Mouse (Mus musculus) G1E (cell line): ENCODE results near the gene 2310033P09Rik. TPM values are rescaled to one million over a fixed set of nuclear protein-coding genes. Genes with fewer than 3 reads are reported as not detected.

ENCODE experiments used
- ATAC-seq: 2 replicates; pipeline ENCODE4 v1.8.0; 2016; ENCODE audit warnings: mild to moderate bottlenecking; ENCODE audit not compliant: insufficient number of reproducible peaks, poor library complexity, low FRiP score, severe bottlenecking; ENCODE audit errors: extremely low read depth
- DNase-seq: peaks from one replicate; pipeline ENCODE4 v3.0.0; 2012; ENCODE audit warnings: low spot score
- H3K27me3 ChIP-seq: 2 replicates; pipeline ENCODE4 v1.6.1; 2012; ENCODE audit warnings: mild to moderate bottlenecking, low read length, inconsistent platforms; ENCODE audit not compliant: insufficient read depth
- H3K36me3 ChIP-seq: replicated peaks from 2 replicates; pipeline ENCODE3; 2012; ENCODE audit warnings: mild to moderate bottlenecking, inconsistent platforms
- H3K4me1 ChIP-seq: 2 replicates; pipeline ENCODE4 v1.6.1; 2012; ENCODE audit warnings: low read depth, low read length, inconsistent platforms, mixed read lengths; ENCODE audit not compliant: insufficient read depth
- H3K4me3 ChIP-seq: 2 replicates; pipeline ENCODE4 v1.5.1; 2012; ENCODE audit warnings: low read depth, mild to moderate bottlenecking, inconsistent platforms, low read length, moderate library complexity, mixed read lengths
- H3K9me3 ChIP-seq: replicated peaks from 2 replicates; pipeline ENCODE4 v1.6.1; 2012; ENCODE audit warnings: inconsistent platforms
- CTCF ChIP-seq: IDR thresholded peaks from 2 replicates; pipeline ENCODE4 v1.5.1; 2012; ENCODE audit warnings: low read depth, low read length, inconsistent platforms, mixed read lengths
- GATA1 ChIP-seq: IDR thresholded peaks from 2 replicates; pipeline ENCODE4 v1.6.1; 2012; ENCODE audit warnings: borderline replicate concordance, low read length, inconsistent platforms, mixed read lengths
- GATA2 ChIP-seq: IDR thresholded peaks from 2 replicates; pipeline ENCODE4 v1.6.1; 2012; ENCODE audit warnings: low read depth, low read length, inconsistent platforms, borderline replicate concordance
- POLR2AphosphoS5 ChIP-seq: IDR thresholded peaks from 2 replicates; pipeline ENCODE4 v1.6.1; 2012; ENCODE audit warnings: low read depth, low read length, inconsistent platforms; ENCODE audit not compliant: insufficient replicate concordance
- TAL1 ChIP-seq: conservative IDR thresholded peaks from 2 replicates; pipeline ENCODE4 v1.6.1; 2012; ENCODE audit warnings: low read depth, low read length, inconsistent platforms, mixed read lengths
- polyA plus RNA-seq: library from polyadenylated mRNA; stranded (reverse); fragments of >175 nt; gene quantifications from 2 replicates; pipeline ENCODE4 v1.2.3, GENCODE M21; 2012
- total RNA-seq, 2 experiments: library from RNA; stranded (forward) in 1 of 2; stranded (reverse) in 1 of 2; fragments of 200-1000 nt in 1 of 2; fragments of >200 nt in 1 of 2; fragmentation: Nextera tagmentation in 1 of 2; gene quantifications; 2 replicates each; pipeline ENCODE4 v1.2.3; 2014 to 2017

Gene 2310033P09Rik
- total and polyA plus RNA-seq, 3 experiments: 9.0 to 37.3 (median 10.7) TPM

- peak; percentile 86 for DNase-seq
Measured at GRCm38 (mm10) chr11:59191231-59192058, 16.7 kb upstream of the 2310033P09Rik start.

GRCm38 (mm10) chr11:59192059-59192386 is 16.1 kb upstream of the 2310033P09Rik start, which contains the start of gene Guk1:
Gene Guk1, minus strand, starts transcription at chr11:59192212.
- ATAC-seq (no peak), DNase-seq (no peak)
- TF ChIP-seq POLR2AphosphoS5: no peak
- TF ChIP-seq GATA1: no peak
- no peak for TF ChIP-seq GATA2
- no peak for TF ChIP-seq TAL1
- no peak for TF ChIP-seq CTCF
- Histone ChIP-seq H3K27me3 (peaks cover 3% of the 10 kb centered on the region), H3K4me3 (peak within 1 kb of the TSS; percentile 80), H3K36me3 (peaks cover 33% of the 10 kb centered on the region), H3K9me3 (no peaks in the 10 kb centered on the region), H3K4me1 (peaks cover 36% of the 10 kb centered on the region)

More at GRCm38 (mm10) chr11:59191231-59192058, 16.7 kb upstream of the 2310033P09Rik start:
- H3K9me3 ChIP-seq: no peaks in the 10 kb centered on the region
- peaks cover 38% of the 10 kb centered on the region for H3K4me1 ChIP-seq
- H3K4me3 ChIP-seq: peak overlapping the region; percentile 80
- peak; percentile 78 for ATAC-seq
- H3K27me3 ChIP-seq: peaks cover 3% of the 10 kb centered on the region
- TF ChIP-seq POLR2AphosphoS5 (no peak), GATA2 (no peak), CTCF (no peak), TAL1 (no peak), GATA1 (no peak)
- peaks cover 39% of the 10 kb centered on the region for H3K36me3 ChIP-seq

GRCm38 (mm10) chr11:59196230-59196629 is 11.9 kb upstream of the 2310033P09Rik start:
- no peak overlapping the region for H3K4me3 ChIP-seq
- H3K4me1 ChIP-seq: peaks cover 13% of the 10 kb centered on the region
- DNase-seq: no peak
- H3K36me3 ChIP-seq: peaks cover 22% of the 10 kb centered on the region
- no peaks in the 10 kb centered on the region for H3K9me3 ChIP-seq
- peaks cover 3% of the 10 kb centered on the region for H3K27me3 ChIP-seq
- ATAC-seq: no peak
- no peak for TF ChIP-seq CTCF
- no peak for TF ChIP-seq GATA1
- no peak for TF ChIP-seq POLR2AphosphoS5
- TF ChIP-seq TAL1: no peak
- TF ChIP-seq GATA2: no peak

GRCm38 (mm10) chr11:59201216-59202002 is 6.7 kb upstream of the 2310033P09Rik start:
- 0 out of 2 replicates have a peak, but pooled peaks have one; percentile 45 for ATAC-seq
- H3K9me3 ChIP-seq: no peaks in the 10 kb centered on the region
- peaks cover 18% of the 10 kb centered on the region for H3K4me1 ChIP-seq
- H3K36me3 ChIP-seq: peaks cover 49% of the 10 kb centered on the region
- DNase-seq: peak; percentile 43
- peak overlapping the region; percentile 80 for H3K4me3 ChIP-seq
- H3K27me3 ChIP-seq: no peaks in the 10 kb centered on the region
- TF ChIP-seq GATA2 (no peak), CTCF (no peak), TAL1 (no peak), POLR2AphosphoS5 (no peak), GATA1 (no peak)

- Histone ChIP-seq H3K36me3 (peaks cover 57% of the 10 kb centered on the region), H3K4me3 (peak within 1 kb of the TSS; percentile 80), H3K27me3 (no peaks in the 10 kb centered on the region), H3K9me3 (no peaks in the 10 kb centered on the region), H3K4me1 (peaks cover 18% of the 10 kb centered on the region)
- ATAC-seq: peak; percentile 63
- DNase-seq: peak; percentile 82
- no peak for TF ChIP-seq POLR2AphosphoS5
- TF ChIP-seq GATA1: no peak
- no peak for TF ChIP-seq GATA2
- TF ChIP-seq TAL1: no peak
- no peak for TF ChIP-seq CTCF
Measured at GRCm38 (mm10) chr11:59202081-59202995, 5.8 kb upstream of the 2310033P09Rik start, which contains the start of gene Mrpl55. Gene Mrpl55, plus strand, starts transcription at chr11:59202486.

GRCm38 (mm10) chr11:59209003-59209441 is 901 bp downstream of the 2310033P09Rik start:
- Histone ChIP-seq H3K4me1 (peaks cover 57% of the 10 kb centered on the region), H3K36me3 (peaks cover 79% of the 10 kb centered on the region), H3K9me3 (no peaks in the 10 kb centered on the region), H3K27me3 (no peaks in the 10 kb centered on the region), H3K4me3 (peak overlapping the region; percentile 100)
- DNase-seq (peak; percentile 78), ATAC-seq (peak; percentile 50; the same call in 1 of the 2 replicates)
- no peak for TF ChIP-seq GATA1
- TF ChIP-seq TAL1: no peak
- TF ChIP-seq GATA2: no peak
- TF ChIP-seq CTCF: peak; percentile 41
- TF ChIP-seq POLR2AphosphoS5: no peak
